Mouse (Mus musculus): ENCODE results near the gene 4921517D22Rik.

DNA sequence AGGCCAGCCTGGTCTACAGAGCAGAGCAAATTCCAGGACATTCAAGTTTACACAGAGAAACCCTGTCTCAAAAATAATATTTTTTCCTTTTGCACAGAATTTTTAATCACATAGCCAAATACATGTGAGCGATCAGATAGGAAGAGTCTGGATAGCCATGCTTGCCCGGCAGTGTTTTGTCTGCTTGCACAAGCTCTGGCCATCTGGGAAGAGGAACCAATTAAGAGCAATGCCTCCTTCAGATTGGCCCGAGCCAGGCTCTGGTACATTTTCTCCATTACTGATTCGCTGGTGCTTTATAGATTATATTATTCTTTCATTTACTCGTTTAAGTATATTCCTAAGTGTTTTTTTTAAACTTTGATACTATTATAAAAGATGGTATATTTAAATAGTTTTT lies 26.1 kb downstream of the 4921517D22Rik start:
- TF ChIP-seq CTCF (IDR thresholded peaks at IDR 0.05; ENCODE audit: low read depth) (no peak), EP300 (IDR thresholded peaks at IDR 0.05; ENCODE audit: low read depth) (no peak)

Data from liver, embryonic 14.5 days (tissue).